ENCODE assay signal across 10 mouse cellular contexts in the genomic region with DNA sequence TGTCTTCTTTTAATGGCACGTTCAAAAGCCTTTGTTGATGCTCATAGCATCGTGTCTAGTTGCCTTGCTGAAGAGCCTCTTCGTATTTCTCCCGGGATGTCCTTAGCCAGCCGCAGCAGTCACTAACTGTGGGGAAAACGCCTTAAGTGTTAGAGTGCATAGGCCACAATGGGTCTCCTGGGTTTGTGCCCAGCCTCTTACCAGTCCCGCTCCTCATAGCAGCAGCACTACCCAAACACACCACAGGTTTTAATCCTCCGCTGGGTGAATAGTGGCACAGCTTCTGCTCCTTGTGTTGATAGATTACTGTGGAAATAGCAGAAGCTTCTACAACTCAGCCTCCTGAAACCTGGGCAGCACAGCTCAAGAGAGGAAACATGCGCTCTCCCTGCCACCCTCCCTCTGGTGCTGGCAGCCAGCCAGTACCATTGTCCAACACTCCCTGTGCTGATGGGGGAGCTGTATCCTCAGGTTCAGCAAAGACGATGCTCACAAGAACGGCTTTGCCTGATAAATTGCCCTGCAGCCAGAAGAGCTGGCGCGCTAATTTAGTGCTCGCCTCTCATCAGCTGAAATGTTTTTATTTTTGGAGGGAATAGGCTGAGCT. TPM values are rescaled to one million over a fixed set of nuclear protein-coding genes. Genes with fewer than 3 reads are reported as not detected.
DNase-seq lines count a peak whose midpoint lies in the region; ATAC-seq and TF ChIP-seq lines count a peak whose summit lies in the region.
"Had no signal": no experiment of that assay in that cellular context is flagged by ENCODE, and none has a peak within 500 bp of the region (broad histone marks: within the 10 kb centered on the region; RNA-seq: fewer than 3 reads in every experiment).

No protein-coding gene starts in this region.

- H3K9ac ChIP-seq in midbrain, embryonic 11.5 days (ENCODE audit: low read length), result no peak overlapping the region
- H3K9ac ChIP-seq in forebrain, embryonic 12.5 days, result no peak overlapping the region
- no peak overlapping the region for H3K9ac ChIP-seq in hindbrain, embryonic 12.5 days
- no peak overlapping the region for H3K9ac ChIP-seq in midbrain, postnatal 0 days (replicated peaks; ENCODE audit: low read length, poor library complexity, severe bottlenecking)

- H3K27ac ChIP-seq in midbrain, embryonic 11.5 days (ENCODE audit: low read depth, low read length), result no peak overlapping the region
- no peak overlapping the region; the same call in 1 of the 2 replicates for H3K27ac ChIP-seq in midbrain, embryonic 10.5 days (replicated peaks)
- H3K27ac ChIP-seq in forebrain, embryonic 12.5 days, result peak overlapping the region; percentile 85
- peak overlapping the region; percentile 63 for H3K27ac ChIP-seq in hindbrain, embryonic 12.5 days
- 0 out of 2 replicates have a peak overlapping the region, but pooled peaks have one; percentile 12 for H3K27ac ChIP-seq in midbrain, postnatal 0 days (ENCODE audit: low read depth, low read length)

- DNase-seq in midbrain, embryonic 11.5 days (ENCODE audit: low spot score, missing footprints), result no peak
- no peak for DNase-seq in midbrain, embryonic 10.5 days (ENCODE audit: low spot score)
- DNase-seq in layer of hippocampus, postnatal 36 days, result peak; percentile 45 to 62
- DNase-seq in midbrain, postnatal 0 days (ENCODE audit: low spot score), result peak; percentile 90
- DNase-seq in urinary bladder, postnatal 10 days (ENCODE audit: low spot score), result peak; percentile 14
- DNase-seq in thymus, postnatal 4 days, result no peak

- H3K36me3 ChIP-seq in midbrain, embryonic 11.5 days (ENCODE audit: control insufficient read depth, insufficient read depth, low read length), result no peaks in the 10 kb centered on the region
- H3K36me3 ChIP-seq in midbrain, embryonic 10.5 days, result no peaks in the 10 kb centered on the region
- no peaks in the 10 kb centered on the region for H3K36me3 ChIP-seq in forebrain, embryonic 12.5 days (replicated peaks)
- H3K36me3 ChIP-seq in hindbrain, embryonic 12.5 days, result no peaks in the 10 kb centered on the region
- H3K36me3 ChIP-seq in midbrain, postnatal 0 days (ENCODE audit: insufficient read depth, low read length), result no peaks in the 10 kb centered on the region
- H3K36me3 ChIP-seq: G1E had no signal

- no peak overlapping the region for H3K4me3 ChIP-seq in midbrain, embryonic 11.5 days (ENCODE audit: low read depth, low read length)
- no peak overlapping the region for H3K4me3 ChIP-seq in midbrain, embryonic 10.5 days
- H3K4me3 ChIP-seq in forebrain, embryonic 12.5 days (replicated peaks), result no peak overlapping the region
- H3K4me3 ChIP-seq in hindbrain, embryonic 12.5 days, result no peak overlapping the region
- H3K4me3 ChIP-seq in midbrain, postnatal 0 days (ENCODE audit: low read depth, low read length), result no peak overlapping the region

- H3K9me3 ChIP-seq in midbrain, embryonic 11.5 days (ENCODE audit: control insufficient read depth, low read length), result no peaks in the 10 kb centered on the region
- no peaks in the 10 kb centered on the region for H3K9me3 ChIP-seq in midbrain, embryonic 10.5 days (replicated peaks)
- no peaks in the 10 kb centered on the region for H3K9me3 ChIP-seq in forebrain, embryonic 12.5 days
- no peaks in the 10 kb centered on the region for H3K9me3 ChIP-seq in hindbrain, embryonic 12.5 days (replicated peaks)
- no peaks in the 10 kb centered on the region for H3K9me3 ChIP-seq in midbrain, postnatal 0 days (ENCODE audit: low read length)
- H3K9me3 ChIP-seq: G1E had no signal

- peak; percentile 70 for ATAC-seq in midbrain, embryonic 11.5 days (ENCODE audit: low FRiP score)
- ATAC-seq in forebrain, embryonic 12.5 days (ENCODE audit: low FRiP score), result peak; percentile 90
- ATAC-seq in hindbrain, embryonic 12.5 days (ENCODE audit: low FRiP score), result peak; percentile 83
- ATAC-seq in midbrain, postnatal 0 days (ENCODE audit: low FRiP score), result peak; percentile 88

- TF ChIP-seq CTCF in midbrain, postnatal 0 days (IDR thresholded peaks at IDR 0.05), result peak; percentile 58

- H3K4me2 ChIP-seq in midbrain, embryonic 11.5 days, result no peak overlapping the region
- 0 out of 2 replicates have a peak overlapping the region, but pooled peaks have one; percentile 2 for H3K4me2 ChIP-seq in forebrain, embryonic 12.5 days
- H3K4me2 ChIP-seq in hindbrain, embryonic 12.5 days (replicated peaks), result 0 out of 2 replicates have a peak overlapping the region, but pooled peaks have one; percentile 8
- H3K4me2 ChIP-seq in midbrain, postnatal 0 days (ENCODE audit: low read depth, low read length, poor library complexity, severe bottlenecking), result no peak overlapping the region

- 64% methylated on average over 14 of the region's 14 CpGs for WGBS in midbrain, embryonic 11.5 days
- WGBS in midbrain, embryonic 10.5 days, result 67% methylated on average over 14 of the region's 14 CpGs
- WGBS in forebrain, embryonic 12.5 days, result 33% methylated on average over 14 of the region's 14 CpGs
- 51% methylated on average over 14 of the region's 14 CpGs for WGBS in hindbrain, embryonic 12.5 days
- WGBS in midbrain, postnatal 0 days, result 35% methylated on average over 14 of the region's 14 CpGs

- no peaks in the 10 kb centered on the region for H3K27me3 ChIP-seq in midbrain, embryonic 11.5 days (ENCODE audit: control insufficient read depth, insufficient read depth, low read length)
- no peaks in the 10 kb centered on the region for H3K27me3 ChIP-seq in midbrain, embryonic 10.5 days (ENCODE audit: low read depth, poor library complexity, severe bottlenecking)
- H3K27me3 ChIP-seq in forebrain, embryonic 12.5 days, result 0 out of 2 replicates have a peak, but pooled peaks cover 5% of the 10 kb centered on the region
- H3K27me3 ChIP-seq in hindbrain, embryonic 12.5 days, result 0 out of 2 replicates have a peak, but pooled peaks cover 2% of the 10 kb centered on the region
- H3K27me3 ChIP-seq in midbrain, postnatal 0 days (ENCODE audit: insufficient read depth, low read length), result no peaks in the 10 kb centered on the region

- H3K4me1 ChIP-seq in midbrain, embryonic 11.5 days (ENCODE audit: control insufficient read depth, insufficient read depth, low read length), result 0 out of 2 replicates have a peak, but pooled peaks cover 2% of the 10 kb centered on the region
- peaks cover 22% of the 10 kb centered on the region for H3K4me1 ChIP-seq in midbrain, embryonic 10.5 days
- H3K4me1 ChIP-seq in forebrain, embryonic 12.5 days, result peaks cover 22% of the 10 kb centered on the region
- peaks cover 19% of the 10 kb centered on the region for H3K4me1 ChIP-seq in hindbrain, embryonic 12.5 days
- peaks cover 5% of the 10 kb centered on the region; the same call in 1 of the 2 replicates for H3K4me1 ChIP-seq in midbrain, postnatal 0 days (ENCODE audit: insufficient read depth, low read length)

RNA-seq across cellular contexts. Expression of a gene that starts 27.3 kb away (rescaled TPM):
- not detected in 2 replicates for polyA plus RNA-seq in midbrain, embryonic 11.5 days (2014; fragmentation: Nextera tagmentation; extraction: Ambion mirVana)
- polyA plus RNA-seq in midbrain, embryonic 10.5 days (2016; fragmentation: Nextera tagmentation; extraction: Ambion mirVana), result not detected in 2 replicates
- not detected in 2 replicates for polyA plus RNA-seq in forebrain, embryonic 12.5 days (2016; fragmentation: Nextera tagmentation; extraction: Ambion mirVana)
- polyA plus RNA-seq in hindbrain, embryonic 12.5 days (2016; fragmentation: Nextera tagmentation; extraction: Ambion mirVana), result not detected in 2 replicates
- not detected for total RNA-seq in layer of hippocampus, postnatal 36 days (2021)
- total RNA-seq in midbrain, postnatal 0 days (2014; rRNA removed), result not detected in 2 replicates
- polyA plus RNA-seq in midbrain, postnatal 0 days (2015; fragmentation: Nextera tagmentation; extraction: Ambion mirVana), result not detected in 2 replicates
- polyA plus RNA-seq: G1E; liver, embryonic 16.5 days had no signal

Comparison
In these comparisons a context has a peak if more than half of its experiments do, and no peak if none do; other contexts are left out.
1. DNase-seq: peak in layer of hippocampus, postnatal 36 days (2 of 2), midbrain, postnatal 0 days (single experiment) and urinary bladder, postnatal 10 days (single experiment); none in midbrain, embryonic 11.5 days (single experiment), midbrain, embryonic 10.5 days (single experiment) and thymus, postnatal 4 days (single experiment).
2. H3K27ac ChIP-seq: peak in forebrain, embryonic 12.5 days (single experiment), hindbrain, embryonic 12.5 days (single experiment) and midbrain, postnatal 0 days (single experiment); none in midbrain, embryonic 11.5 days (single experiment) and midbrain, embryonic 10.5 days (single experiment).
3. H3K4me2 ChIP-seq: peak in forebrain, embryonic 12.5 days (single experiment) and hindbrain, embryonic 12.5 days (single experiment); none in midbrain, embryonic 11.5 days (single experiment) and midbrain, postnatal 0 days (single experiment).
4. Peak in every context shown above with its lines, with median percentiles within 50 percentile points of each other: ATAC-seq.